Mouse (Mus musculus) heart, adult 2 months (tissue): ENCODE results near the gene Atp6v1g2. TPM values are rescaled to one million over a fixed set of nuclear protein-coding genes. Genes with fewer than 3 reads are reported as not detected.

Experiments
- DNase-seq, 2 experiments: peaks; one replicate each; pipeline ENCODE4 v3.0.0; 2021
- H3K27ac ChIP-seq: fragments of 200-600 bp; 2 replicates; pipeline ENCODE4 v1.8.1; 2022
- H3K27me3 ChIP-seq: fragments of 200-500 bp; 2 replicates; pipeline ENCODE4 v1.6.1; 2012; ENCODE audit warnings: mild to moderate bottlenecking, low read length, inconsistent platforms, mixed read lengths; ENCODE audit not compliant: control insufficient read depth, insufficient read depth
- H3K36me3 ChIP-seq: fragments of 200-500 bp; 2 replicates; pipeline ENCODE4 v1.6.1; 2012; ENCODE audit warnings: low read length, inconsistent platforms; ENCODE audit not compliant: control insufficient read depth, insufficient read depth
- H3K4me1 ChIP-seq: fragments of 200-500 bp; 2 replicates; pipeline ENCODE4 v1.6.1; 2011; ENCODE audit warnings: low read length; ENCODE audit not compliant: control insufficient read depth, insufficient read depth
- H3K4me3 ChIP-seq: fragments of 200-600 bp; 2 replicates; pipeline ENCODE4 v1.8.1; 2022
- H3K79me2 ChIP-seq: fragments of 200-500 bp; replicated peaks from 2 replicates; pipeline ENCODE4 v1.6.1; 2012; ENCODE audit warnings: mild to moderate bottlenecking, inconsistent platforms, low read length, moderate library complexity, mixed read lengths; ENCODE audit not compliant: control insufficient read depth, insufficient read depth
- H3K9ac ChIP-seq: fragments of 200-500 bp; 2 replicates; pipeline ENCODE4 v1.6.1; 2012; ENCODE audit warnings: low read depth, mild to moderate bottlenecking, control low read depth, inconsistent platforms, low read length, mixed read lengths
- CTCF ChIP-seq: fragments of 200-600 bp; IDR thresholded peaks from 2 replicates; pipeline ENCODE4 v1.8.1; 2022; ENCODE audit warnings: antibody characterized with exemption, mild to moderate bottlenecking, moderate library complexity
- EP300 ChIP-seq: fragments of 200-500 bp; IDR thresholded peaks from 2 replicates; pipeline ENCODE4 v1.6.1; 2011; ENCODE audit warnings: low read depth, low read length, control low read depth; ENCODE audit not compliant: insufficient read depth
- POLR2A ChIP-seq: fragments of 200-500 bp; IDR thresholded peaks from 2 replicates; pipeline ENCODE4 v1.6.1; 2011; ENCODE audit warnings: mild to moderate bottlenecking, low read depth, low read length, control low read depth; ENCODE audit not compliant: insufficient read depth
- WGBS: fragments of 180-500 bp; shearing (Covaris S2); methylation state at CpG from one replicate; pipeline ENCODE4 v1.1.7; 2018; 5-methylcytosine and 5-hydroxymethylcytosine counted together
- intact Hi-C: fragments of 180-260 bp; cut with DNase I; formaldehyde crosslinking; loops from one replicate; pipeline ENCODE4 v1.15.1; 2025
- polyA plus RNA-seq: library from polyadenylated mRNA; depleted of rRNA; stranded (reverse); fragments of >200 nt; gene quantifications from 2 replicates; pipeline ENCODE4 v1.2.3, GENCODE M21; 2012
- total RNA-seq, 2 experiments: library from RNA; stranded (reverse); gene quantifications; 2 replicates each; pipeline ENCODE4 v1.2.3; 2021

Gene Atp6v1g2
- total and polyA plus RNA-seq, 3 experiments: 3.0 to 6.4 (median 3.2) TPM

DNA sequence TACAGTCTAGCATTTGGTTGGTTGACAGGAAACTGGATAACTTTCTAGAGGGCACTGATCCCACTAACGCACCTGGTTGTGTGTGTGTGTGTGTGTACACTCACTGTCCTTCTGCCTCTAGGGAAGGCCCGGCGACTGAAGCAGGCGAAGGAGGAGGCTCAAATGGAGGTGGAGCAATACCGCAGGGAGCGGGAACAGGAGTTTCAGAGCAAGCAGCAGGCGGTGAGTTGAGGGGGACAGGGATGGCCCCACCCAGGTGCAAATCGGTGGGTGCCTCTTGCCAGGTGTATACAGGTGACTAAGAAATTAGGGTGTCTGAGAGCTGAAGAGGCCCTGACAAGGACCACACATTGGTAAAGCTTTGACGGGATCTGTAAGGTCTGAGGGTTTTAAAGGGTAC is 3.5 kb downstream of the Atp6v1g2 start:
- TF ChIP-seq EP300 (no peak), POLR2A (no peak), CTCF (no peak)
- intact Hi-C loops: loop anchor here (2.0 to 10.0 kb wide), 4 partner anchors 70 to 382 kb away; partner anchors contain the start of genes Csnk2b, Gpank1, Nelfe and Skiv2l
- 79% methylated on average over 9 of the region's 9 CpGs for WGBS

DNA sequence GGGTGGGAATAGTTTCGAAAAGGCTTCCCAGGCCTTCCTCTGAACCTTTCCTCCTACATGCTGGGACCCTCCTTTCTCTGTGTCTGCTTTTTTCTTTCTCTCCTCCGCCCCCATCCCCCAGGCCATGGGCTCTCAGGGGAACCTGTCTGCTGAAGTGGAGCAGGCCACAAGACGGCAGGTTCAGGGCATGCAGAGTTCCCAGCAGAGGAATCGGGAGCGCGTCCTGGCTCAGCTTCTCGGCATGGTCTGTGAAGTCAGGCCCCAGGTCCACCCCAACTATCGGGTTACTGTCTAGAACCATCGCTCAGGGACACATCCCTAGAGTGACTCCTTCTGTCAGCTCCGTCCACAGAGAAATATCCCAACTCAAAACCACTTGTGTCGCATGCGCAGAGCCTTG is 4.0 kb downstream of the Atp6v1g2 start:
- intact Hi-C loops: loop anchor here (2.0 to 10.0 kb wide), 4 partner anchors 71 to 383 kb away; partner anchors contain the start of genes Csnk2b, Gpank1, Nelfe and Skiv2l
- Histone ChIP-seq H3K27ac (no peak overlapping the region), H3K9ac (no peak overlapping the region), H3K4me3 (no peak overlapping the region), H3K36me3 (no peaks in the 10 kb centered on the region), H3K4me1 (peaks cover 7% of the 10 kb centered on the region), H3K79me2 (no peaks in the 10 kb centered on the region; the same call in 1 of the 2 replicates), H3K27me3 (no peaks in the 10 kb centered on the region)
- TF ChIP-seq EP300 (no peak), POLR2A (no peak), CTCF (no peak)
- no peak for DNase-seq
- 90% methylated on average over 12 of the region's 12 CpGs for WGBS

More for the DNA sequence above, 3.5 kb downstream of the Atp6v1g2 start:
- Histone ChIP-seq H3K36me3 (no peaks in the 10 kb centered on the region), H3K27me3 (no peaks in the 10 kb centered on the region), H3K9ac (no peak overlapping the region), H3K4me1 (peaks cover 8% of the 10 kb centered on the region), H3K27ac (no peak overlapping the region), H3K4me3 (no peak overlapping the region), H3K79me2 (no peaks in the 10 kb centered on the region; the same call in 1 of the 2 replicates)
- DNase-seq: no peak

DNA sequence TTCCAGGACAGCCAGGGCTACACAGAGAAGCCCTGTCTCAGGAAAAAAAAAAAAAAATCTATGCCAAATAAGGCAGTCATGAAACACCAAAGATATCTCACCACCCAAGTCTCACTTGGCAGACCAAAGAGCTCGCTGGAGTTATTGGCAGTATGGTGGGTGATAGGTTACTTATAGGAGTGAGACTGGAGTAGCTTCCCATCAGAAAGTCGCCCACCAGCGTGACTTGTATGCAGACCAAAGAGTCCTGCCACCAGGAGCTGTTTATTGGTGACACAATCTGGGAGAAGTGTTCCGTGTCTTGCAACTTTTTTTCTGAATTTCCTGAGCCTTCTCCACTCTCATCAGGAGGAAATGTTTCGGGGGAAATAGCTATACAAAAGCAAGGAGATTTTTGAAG is 6.2 kb downstream of the Atp6v1g2 start:
- WGBS: 62% methylated on average over 5 of the region's 5 CpGs
- Histone ChIP-seq H3K9ac (no peak overlapping the region), H3K27me3 (no peaks in the 10 kb centered on the region), H3K36me3 (peaks cover 13% of the 10 kb centered on the region), H3K4me1 (peaks cover 14% of the 10 kb centered on the region), H3K4me3 (no peak overlapping the region), H3K79me2 (peaks cover 4% of the 10 kb centered on the region), H3K27ac (peak overlapping the region; percentile 98; the same call in 1 of the 2 replicates)
- TF ChIP-seq CTCF (no peak), EP300 (no peak), POLR2A (no peak)
- intact Hi-C loops: loop anchor here (5.0 to 10.0 kb wide), 5 partner anchors 117 to 405 kb away; partner anchors contain the start of genes Csnk2b, Dxo, Gpank1 and Nelfe
- no peak for DNase-seq

DNA sequence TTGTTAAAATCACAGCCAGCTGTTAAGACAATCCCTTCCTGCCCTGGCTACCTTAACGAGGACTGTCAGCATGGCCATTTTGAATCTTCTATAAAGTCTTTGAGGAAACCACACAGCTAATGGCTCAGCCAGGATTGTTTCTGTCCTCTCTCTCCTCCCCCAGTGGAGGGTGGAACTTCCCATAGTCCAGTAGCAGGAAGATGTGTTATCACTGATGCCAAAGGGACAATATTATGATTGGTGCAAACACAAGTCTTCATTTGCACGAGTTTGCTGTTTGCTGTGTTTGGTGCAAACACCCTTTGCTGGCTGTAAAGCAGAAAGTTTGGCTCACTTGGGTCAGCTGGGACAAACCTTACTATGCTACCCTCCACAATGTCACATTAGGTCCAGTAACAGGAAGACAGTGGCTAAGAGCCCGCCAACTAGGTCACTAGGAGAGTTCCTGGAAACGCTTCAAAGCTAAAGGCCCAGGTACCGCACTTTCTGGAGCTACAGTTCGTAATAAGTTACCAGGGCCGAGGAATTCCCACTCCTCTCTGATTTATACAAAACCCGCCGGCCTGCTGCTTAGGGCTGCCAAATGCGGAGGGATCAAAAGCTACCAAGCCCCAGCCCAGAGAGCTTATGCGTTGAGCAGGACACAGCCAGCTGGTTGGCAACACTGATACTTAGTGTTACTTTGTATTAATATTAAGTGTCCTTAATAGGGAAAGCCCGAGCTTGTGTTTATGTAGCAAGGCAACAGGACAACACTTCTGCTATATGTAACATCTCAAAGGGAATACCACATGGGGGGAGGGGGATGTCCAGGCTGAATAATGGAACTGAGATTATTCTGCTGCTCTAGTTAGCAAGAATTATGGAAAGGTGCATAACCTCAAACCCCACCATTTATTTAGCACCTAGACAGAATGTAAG is 7.2 kb downstream of the Atp6v1g2 start:
- Histone ChIP-seq H3K9ac (peak overlapping the region; percentile 63; the same call in 1 of the 2 replicates), H3K4me1 (peaks cover 15% of the 10 kb centered on the region), H3K79me2 (peaks cover 4% of the 10 kb centered on the region), H3K27me3 (no peaks in the 10 kb centered on the region), H3K36me3 (peaks cover 19% of the 10 kb centered on the region), H3K27ac (peak overlapping the region; percentile 98), H3K4me3 (peak overlapping the region; percentile 77)
- 21% methylated on average over 12 of the region's 12 CpGs for WGBS
- no peak for TF ChIP-seq CTCF
- no peak for TF ChIP-seq EP300
- TF ChIP-seq POLR2A: no peak
- intact Hi-C loops: loop anchor here (5.0 to 10.0 kb wide), 2 partner anchors 238 to 406 kb away; partner anchors contain the start of genes Dxo, Stk19 and Vars
- DNase-seq: no peak

DNA sequence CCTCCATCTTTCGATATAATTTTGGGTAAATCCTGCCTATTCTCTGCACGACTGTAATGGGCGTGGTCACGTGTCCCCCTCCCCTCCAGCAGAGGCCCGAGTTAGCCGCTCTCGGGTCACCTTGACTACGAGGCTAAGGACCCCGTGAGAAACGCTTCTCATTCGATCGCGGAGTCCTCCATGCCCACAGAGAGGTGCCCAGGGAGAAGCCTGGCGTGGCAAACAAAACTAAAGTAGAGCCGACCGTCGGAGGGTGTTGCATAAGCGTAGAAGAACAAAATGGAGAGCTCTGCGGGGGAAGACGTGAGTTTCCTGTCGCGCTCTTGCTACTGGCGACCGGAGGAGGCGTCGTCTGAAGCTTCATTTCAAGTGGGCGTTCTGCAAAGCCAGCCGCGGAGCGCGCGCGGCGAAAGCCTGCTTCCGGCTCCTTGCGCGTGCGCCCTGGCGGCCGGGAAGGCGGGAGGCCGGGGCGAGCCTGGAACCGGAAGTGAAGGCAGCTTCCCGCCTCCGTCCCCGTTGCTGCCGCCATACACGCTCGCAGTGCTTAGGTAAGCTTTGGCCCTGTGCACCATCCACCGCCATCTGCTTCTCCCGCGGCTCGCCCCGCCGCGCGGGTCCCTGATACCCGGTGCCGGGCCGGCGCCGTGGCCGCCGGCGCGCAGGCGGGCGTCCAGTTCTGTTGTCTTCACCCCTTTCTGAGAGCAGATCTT is 8.0 kb downstream of the Atp6v1g2 start, which contains the start of gene Ddx39b:
Gene Ddx39b (plus strand): TSS at position 442 of the 710 bp plus-strand sequence.
- intact Hi-C loops: loop anchor here (5.0 to 10.0 kb wide), 2 partner anchors 239 to 407 kb away; partner anchors contain the start of genes Dxo, Stk19 and Vars
- peak within 1 kb of the TSS; percentile 98 for H3K27ac ChIP-seq
- no peaks in the 10 kb centered on the region for H3K27me3 ChIP-seq
- peak; percentile 88 for TF ChIP-seq EP300
- TF ChIP-seq POLR2A: peak; percentile 90
- peak; percentile 36 for TF ChIP-seq CTCF
- peak within 1 kb of the TSS; percentile 77 for H3K4me3 ChIP-seq
- DNase-seq: peak; percentile 96 to 98
- H3K36me3 ChIP-seq: peaks cover 21% of the 10 kb centered on the region
- H3K79me2 ChIP-seq: peaks cover 4% of the 10 kb centered on the region
- peaks cover 18% of the 10 kb centered on the region for H3K4me1 ChIP-seq
- H3K9ac ChIP-seq: peak within 1 kb of the TSS; percentile 91
- under 1% methylated on average over 68 of the region's 69 CpGs for WGBS
